Mouse (Mus musculus) embryo, embryonic 10 days (tissue): ENCODE measurements at regions not wholly inside any gene's neighbourhood (a gene's known extent, or its start where the extent isn't known, plus 50 kb on each side); places are given as distances from the start of the nearest gene placed in this dataset.
A peak's percentile ranks its signal among the peaks of the same experiment; 100 is the strongest.

Experiments
- DNase-seq: peaks from one replicate; pipeline ENCODE4 v3.0.0-alpha.2; 2015; ENCODE audit warnings: low spot score

- DNase-seq, result no peak
These were observed 271.7 kb downstream of the Slc30a10 start for GRCm38 (mm10) chr1:185726324-185726723.

GRCm38 (mm10) chr1:185726811-185727210 lies 272.2 kb downstream of the Slc30a10 start:
- DNase-seq, result no peak

GRCm38 (mm10) chr1:185727749-185728148 lies 273.1 kb downstream of the Slc30a10 start:
- DNase-seq, result peak; percentile 57

DNA sequence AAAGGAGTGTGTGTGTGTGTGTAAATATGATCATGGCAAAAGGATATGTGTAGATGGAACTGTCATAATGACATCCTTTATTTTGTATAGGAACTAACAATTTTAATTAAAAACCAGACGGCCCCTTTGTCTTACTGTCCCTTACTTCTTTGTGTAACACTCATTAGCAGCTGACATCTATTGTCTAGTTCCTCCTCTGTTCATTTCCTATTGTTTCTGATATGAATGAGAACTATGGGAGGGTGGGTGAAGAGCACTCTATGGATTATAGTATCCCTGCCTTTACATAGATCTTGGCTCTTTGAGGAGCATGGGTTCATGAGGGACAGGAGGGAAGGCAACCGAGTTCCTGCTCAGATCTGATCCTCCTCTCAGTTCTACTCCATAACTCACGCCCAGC lies 273.8 kb downstream of the Slc30a10 start:
- no peak for DNase-seq

GRCm38 (mm10) chr1:185731062-185731461 lies 276.4 kb downstream of the Slc30a10 start:
- DNase-seq, result peak; percentile 77

DNA sequence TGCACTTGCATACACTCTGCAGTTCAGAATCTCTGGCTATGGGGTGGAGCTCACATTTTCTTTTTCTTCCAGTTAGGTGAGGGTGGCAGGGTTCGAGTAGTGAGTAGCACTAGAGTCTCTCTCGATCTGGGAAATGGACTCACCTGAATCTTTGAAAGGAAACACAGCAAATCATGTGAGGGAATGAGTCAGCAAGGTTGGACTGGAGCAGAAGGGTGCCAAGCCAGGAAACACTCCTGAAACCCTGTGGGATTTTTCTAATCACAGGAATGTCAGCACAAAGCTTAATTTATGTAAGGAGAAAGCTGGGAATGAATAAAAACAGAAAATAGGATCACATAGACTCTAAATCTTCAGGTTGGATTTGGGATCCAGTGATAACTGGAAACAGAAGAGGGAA lies 282.1 kb downstream of the Slc30a10 start:
- no peak for DNase-seq

DNA sequence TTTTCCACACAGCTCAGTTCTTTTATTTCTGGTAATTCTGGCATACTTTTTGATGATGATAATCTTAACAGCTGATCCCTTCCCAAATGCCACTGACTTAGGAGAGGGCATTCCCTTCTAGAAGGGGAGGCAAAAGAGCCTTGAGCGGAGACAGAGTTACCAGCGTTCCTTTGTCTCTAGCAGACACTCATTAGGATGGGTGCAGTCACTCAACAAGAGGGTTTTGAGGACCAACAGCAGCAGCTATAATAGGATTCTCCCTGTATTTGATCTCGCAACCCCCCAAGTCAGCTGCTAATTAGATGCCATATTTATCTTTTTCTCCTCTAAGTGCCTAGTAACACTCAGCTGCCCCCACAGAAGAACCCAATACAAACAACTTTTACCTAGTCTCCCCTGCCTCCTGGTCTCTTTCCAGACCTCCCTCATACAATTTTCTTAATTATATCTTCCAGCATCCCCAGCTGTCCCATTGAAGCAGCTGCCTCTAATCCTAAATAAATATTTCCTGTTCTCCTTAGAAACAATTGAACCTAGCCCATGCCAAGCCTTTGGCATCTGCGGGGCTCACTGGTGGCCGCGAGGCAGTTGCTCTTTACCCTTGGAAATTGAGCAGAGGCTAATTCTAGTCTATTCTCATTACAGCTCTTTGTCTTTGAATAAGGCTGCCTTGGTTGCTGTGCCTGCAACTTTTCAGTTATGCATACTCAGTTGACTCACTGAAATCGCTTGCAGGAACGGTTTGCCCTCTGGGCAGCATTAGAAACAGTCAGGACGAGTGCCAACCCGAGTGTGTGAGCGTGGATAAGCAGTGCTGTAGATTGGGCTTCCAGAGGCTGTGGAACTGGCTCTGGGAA lies 286.6 kb downstream of the Slc30a10 start:
- no peak for DNase-seq

- no peak for DNase-seq
These were observed 294.6 kb downstream of the Slc30a10 start for GRCm38 (mm10) chr1:185749251-185749650.

DNA sequence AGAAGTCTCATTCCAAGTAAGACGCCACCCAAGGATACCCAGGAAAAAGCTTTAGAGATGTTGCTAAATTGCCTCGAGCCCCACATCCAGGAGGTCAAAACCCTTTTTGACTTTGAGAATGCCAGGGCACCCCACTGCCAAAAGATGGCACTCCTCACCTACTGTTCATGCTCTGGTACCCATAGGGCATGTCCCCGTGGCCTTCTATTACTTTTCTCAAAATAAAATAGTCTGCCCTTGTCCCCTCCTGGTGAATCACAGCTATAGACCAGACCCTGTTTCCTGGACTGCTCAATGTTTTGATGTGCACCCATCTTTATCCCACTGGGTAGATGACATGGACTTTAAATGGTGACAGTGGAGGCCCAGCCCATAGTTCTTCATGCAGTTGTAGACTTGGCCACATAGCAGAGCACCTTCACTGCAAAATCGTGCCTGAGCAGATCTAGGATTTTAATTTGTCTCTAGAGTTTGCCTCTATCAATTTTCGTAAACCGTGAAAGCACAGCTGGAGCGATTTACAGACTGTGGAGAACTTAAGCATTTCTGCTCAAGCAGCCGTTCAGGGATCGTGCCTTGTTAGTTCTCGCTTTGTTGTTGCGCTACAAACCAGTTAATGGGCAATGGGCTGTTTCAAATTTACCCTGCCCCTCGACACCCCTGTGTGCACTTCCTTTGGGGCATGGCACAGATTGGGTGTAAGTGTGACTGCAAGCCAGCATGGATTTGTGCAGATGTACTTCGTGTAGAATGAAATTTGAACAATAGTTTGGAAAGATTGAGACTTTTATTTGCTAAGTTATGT lies 300.0 kb downstream of the Slc30a10 start:
- no peak for DNase-seq

GRCm38 (mm10) chr1:185757376-185757775 lies 302.7 kb downstream of the Slc30a10 start:
- no peak for DNase-seq

GRCm38 (mm10) chr1:185774202-185774601 lies 319.6 kb downstream of the Slc30a10 start:
- no peak for DNase-seq

DNA sequence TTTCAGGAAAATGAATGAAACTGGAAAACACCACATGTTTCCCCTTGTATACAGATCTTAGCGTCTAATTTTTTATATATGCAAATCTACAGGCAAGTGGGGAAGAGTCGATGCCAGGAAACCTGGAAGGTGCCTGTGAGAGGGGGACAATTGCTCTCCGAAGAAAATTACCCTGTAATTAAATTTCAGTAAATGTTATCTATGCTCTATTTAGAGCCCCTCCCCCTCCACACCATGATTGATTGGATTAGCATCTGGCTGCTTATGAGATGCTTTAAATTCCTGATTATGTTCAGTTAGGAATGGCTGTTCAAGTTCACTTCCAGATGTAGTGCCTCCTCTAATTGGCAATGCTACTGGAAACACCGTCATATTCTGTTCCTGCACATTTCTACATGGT lies 325.0 kb downstream of the Slc30a10 start:
- DNase-seq, result no peak

GRCm38 (mm10) chr1:185802156-185802555 lies 315.0 kb downstream of the Lyplal1 start:
- no peak for DNase-seq

DNA sequence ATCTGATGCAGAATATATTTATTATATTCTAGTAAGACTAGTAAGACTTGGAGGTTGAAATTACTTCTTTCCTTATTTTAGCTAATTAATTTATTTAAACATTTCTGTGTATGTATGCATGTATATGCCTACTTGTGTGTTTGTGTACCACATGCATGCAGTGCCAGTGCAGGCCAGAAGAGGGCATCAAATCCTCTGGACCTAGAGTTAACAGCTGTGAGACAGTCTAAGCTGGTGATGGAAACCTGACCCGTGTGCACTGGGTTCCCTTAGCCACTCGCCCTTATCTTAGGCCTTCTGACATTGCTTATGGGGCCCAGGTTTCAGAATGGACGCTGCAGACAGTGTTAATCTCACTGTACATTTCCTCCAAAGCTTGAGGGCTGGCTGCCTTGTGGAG lies 302.2 kb downstream of the Lyplal1 start:
- DNase-seq, result no peak

GRCm38 (mm10) chr1:185819044-185819443 lies 298.1 kb downstream of the Lyplal1 start:
- peak; percentile 74 for DNase-seq

DNA sequence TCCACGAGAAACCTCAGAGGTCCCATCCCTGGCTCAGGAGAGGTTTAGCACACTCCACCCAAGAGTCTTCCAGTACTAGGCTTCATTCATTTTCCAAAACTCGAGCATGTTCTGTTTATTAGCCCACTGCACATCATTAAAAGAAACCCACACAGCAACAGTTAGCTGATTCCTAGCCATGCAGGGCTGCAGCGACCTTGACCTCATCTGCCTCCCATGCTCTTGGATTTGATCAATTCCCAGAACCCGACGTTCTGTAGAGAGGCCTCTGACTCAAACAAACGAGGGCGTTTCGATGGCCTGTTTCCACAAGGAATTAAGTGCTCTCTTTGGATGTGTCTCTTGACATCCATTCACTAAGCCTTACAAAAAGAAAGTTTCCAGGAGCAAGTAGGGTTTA lies 294.9 kb downstream of the Lyplal1 start:
- no peak for DNase-seq

DNA sequence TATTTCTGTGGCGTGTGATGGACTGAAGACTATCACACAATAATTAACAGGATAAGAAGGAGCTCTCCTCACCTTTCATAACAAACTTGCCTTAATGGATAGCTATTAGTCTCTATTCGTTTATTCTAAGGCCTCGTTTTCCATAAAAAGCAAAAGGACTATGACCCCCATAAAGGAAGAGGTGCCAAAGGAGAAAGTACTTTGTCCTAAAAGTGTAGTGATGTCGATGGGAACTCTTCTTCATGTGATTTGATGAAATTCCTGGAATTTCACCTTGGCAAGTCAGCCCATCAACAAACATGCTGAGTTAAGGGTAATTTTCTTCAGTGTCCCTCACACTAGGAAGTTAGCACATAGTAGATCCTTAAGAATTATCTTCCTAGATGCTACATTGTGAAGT lies 293.9 kb downstream of the Lyplal1 start:
- no peak for DNase-seq

DNA sequence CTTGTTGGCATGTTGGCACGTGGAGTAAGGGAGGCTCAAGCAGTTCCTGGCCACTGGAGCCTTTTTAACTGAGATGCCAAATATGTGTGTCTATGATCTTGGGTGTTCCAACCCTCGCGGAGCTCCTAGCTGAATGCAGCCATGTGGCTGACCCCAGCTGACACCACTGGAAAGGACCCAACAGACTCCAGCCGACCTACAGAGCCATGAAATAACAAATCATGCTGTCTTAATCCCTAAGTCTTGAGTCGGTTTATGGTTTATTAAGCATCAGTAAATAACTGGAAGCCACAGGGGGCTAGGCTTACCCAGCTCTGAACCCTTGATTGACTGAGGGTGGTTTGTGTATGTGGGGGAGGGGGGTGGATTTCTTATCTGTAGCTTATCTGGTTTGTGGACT lies 293.2 kb downstream of the Lyplal1 start:
- DNase-seq, result peak; percentile 44

- no peak for DNase-seq
These were observed 289.1 kb downstream of the Lyplal1 start for GRCm38 (mm10) chr1:185827986-185828385.

- DNase-seq, result no peak
These were observed 288.6 kb downstream of the Lyplal1 start for GRCm38 (mm10) chr1:185828486-185828885.

GRCm38 (mm10) chr1:185832059-185832458 lies 285.1 kb downstream of the Lyplal1 start:
- no peak for DNase-seq

DNA sequence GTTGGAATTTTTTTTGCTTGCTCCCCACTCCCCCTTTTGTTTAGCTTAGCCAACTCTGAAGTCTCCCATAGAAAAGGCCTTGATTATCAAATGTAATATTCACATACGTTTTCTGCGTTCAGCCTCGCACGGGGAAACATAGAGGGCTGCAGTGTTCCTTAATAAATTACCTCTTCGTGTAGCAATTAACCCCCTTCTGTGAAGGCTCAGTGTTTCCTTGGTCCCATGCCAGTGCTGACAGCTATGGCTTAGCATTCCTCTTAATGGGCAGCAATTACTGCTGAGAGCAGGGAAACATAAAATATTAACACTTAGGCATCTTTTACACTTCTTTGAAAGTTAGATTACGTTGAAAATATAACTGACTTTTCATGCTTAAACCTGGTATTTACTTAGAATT lies 282.9 kb downstream of the Lyplal1 start:
- DNase-seq, result no peak

DNA sequence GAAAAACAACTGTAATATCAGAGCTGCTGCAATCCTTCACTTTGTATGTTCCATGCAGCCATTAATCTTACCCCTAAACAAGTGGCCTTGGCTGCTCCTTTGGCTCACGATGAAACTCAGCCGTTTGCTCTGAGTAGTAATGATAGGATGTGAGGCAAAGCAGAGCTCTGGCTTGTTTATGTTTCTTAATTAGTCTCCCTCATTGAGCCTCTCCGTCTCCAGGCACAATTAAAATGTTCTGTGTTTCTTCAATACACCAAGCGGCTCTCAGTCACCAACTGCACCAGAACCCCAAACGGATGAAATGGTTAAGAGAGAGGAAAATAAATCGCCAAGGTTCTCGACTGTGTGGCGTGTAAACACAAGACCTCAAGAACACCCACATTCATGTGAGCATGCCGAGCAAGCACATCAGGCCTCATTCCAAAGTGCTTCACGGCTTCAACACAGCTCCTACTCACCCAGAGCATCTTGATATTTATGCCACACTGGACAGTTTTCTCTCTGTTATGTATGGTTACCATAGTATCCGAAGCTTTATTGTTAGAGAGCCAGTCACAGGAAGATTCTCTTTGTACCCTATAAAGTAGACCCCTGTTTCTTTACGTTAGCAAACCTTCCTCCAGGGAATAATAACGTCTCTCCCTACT lies 280.4 kb downstream of the Lyplal1 start:
- no peak for DNase-seq
